Mouse (Mus musculus) cerebellum, adult 9-11 months (tissue): Measurements from ENCODE around the gene Cd55b.
"Not testable (repeated sequence)": the region's sequence is repeated elsewhere in the genome, so short reads cannot be mapped to it uniquely, and the experiment has no call there.

ENCODE experiments used
- DNase-seq: peaks from one replicate; pipeline ENCODE4 v3.0.0; 2022

Gene Cd55b

DNA sequence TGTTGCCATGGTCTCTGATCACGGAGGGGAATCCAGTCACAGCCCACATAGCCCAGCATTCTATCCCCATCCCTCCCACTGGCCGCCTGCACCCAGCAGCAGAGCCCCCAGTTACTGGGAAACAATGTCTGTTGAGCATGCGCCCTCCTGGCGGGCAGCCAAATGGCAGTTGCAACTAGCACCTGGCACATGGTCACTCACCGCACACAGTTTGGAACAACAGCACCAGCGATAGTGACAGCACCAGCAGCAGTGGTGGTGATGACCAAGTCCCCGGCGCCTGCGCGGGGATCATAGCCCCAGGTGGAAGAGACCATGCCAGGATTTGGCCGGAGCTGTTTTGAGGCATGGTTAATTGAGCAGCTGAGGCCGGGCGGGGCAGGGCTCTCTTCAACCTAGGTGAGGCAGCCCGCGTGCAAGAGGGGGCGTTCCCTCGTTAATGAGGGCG is at the start of gene Cd55b:
Cd55b (minus strand) TSS at position 346 of the 448 bp plus-strand sequence.
- peak; percentile 6 for DNase-seq

DNA sequence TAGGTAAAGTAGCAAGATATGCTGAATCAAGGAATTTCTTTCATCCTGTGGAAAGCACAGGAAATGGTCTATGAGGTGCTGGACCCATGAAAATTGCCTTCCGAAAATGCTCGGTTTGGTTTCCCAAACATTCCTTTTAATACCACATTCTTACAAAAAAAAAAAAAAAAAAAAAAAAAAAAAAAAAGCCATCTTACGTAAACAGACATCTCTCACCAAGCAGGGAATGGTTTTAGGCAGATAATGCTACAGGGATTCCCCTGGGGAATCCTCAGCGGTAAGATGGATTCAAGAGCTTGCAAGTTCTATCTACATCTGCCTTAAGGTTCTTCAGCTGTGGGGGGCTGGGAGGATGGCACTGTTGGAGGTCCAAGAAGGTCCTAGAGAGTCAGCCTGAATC is 47.3 kb upstream of the Cd55b start:
- no peak for DNase-seq

DNA sequence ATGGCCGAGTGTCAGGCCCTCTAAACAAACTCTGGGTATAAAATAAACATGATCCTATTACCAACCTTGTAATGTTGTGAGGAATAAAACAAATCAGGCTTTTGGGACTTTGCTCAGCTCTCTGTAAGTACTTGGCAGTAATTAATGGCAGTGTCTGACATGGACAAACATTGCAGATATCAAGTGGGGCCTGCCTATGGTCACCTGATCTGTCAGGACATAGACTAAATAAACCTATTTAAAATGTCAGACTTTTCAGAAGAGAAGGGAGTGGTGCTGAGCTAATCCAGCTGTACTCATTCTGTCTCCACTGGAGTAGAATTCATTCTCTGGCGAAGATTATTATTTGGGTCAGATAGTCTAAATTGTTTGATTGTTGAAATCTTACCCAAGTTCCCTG is 44.6 kb upstream of the Cd55b start:
- DNase-seq = no peak

DNA sequence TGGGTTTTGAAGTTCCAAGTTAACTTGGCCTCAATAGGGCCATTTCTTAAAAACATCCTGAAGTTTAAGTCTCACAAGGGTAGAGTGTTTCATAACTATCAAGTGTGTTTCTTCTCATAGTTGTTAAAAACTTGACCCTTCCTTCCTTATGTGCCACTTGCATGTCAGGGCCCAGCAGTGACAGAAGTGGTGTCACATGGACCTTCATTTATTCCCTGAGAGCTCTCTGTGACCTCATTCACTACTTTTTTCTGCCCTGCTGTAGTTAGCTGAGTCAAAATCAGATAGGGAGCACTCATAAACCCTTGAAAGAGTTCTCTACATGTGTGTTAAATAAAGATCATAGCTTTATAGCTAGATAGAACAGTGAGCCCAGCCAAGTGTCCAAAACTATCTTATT is 41.4 kb upstream of the Cd55b start:
- no peak for DNase-seq

DNA sequence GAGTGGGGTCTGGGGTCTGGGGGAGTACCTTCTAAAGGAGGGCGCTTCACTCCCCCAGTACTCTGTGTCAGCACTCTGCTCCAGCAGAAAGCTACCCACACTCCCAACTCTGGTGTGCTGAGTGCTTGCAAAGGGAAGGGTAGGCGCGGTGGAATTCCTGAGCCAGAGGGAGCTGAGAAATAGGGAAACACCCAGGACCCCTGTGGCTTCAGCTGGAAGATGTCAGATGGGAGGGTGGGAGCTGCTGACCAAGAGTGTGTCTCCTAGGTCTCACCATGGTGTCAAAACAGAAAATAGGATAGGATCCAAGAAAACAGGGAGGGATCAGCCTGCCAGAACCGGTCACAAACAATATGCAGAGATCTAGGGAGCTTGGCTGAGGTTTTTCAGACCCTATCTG is 40.1 kb upstream of the Cd55b start:
- peak; percentile 10 for DNase-seq

DNA sequence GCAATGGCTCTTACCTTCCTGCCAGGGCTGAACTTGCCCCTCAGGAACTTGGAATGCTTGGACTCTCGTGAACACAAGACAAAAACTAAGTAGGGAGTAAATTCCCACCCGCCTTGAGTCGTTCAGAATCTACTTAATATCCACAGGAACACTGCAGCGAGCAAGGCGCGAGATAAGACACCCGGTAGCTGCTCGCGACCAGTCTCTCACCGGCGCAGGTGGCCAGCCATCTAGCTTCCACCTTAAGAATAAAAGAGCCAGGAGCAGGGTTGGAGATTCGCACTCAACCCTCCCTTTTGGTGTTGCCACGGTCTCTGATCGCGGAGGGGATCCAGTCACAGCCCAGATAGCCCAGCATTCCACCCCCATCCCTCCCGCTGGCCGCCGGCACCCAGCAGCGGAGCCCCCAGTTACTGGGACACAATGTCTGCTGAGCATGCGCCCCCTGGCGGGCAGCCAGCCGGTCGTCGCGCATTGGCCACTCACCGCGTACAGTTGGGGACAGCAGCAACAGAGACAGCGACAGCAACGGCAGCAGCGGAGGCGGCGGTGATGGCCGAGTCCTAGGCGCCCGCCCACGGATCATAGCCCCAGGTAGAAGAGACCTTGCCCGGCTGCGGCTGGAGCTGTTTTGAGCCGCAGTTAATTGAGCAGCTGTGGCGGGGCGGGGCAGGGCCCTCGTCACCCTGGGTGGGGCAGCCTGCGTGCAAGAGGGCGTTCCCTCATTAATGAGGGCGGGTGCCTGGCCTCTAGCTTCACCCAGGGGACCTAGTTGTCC is 39.5 kb upstream of the Cd55b start, which contains the start of gene Cd55:
Cd55 (minus strand) TSS at position 661 of the 778 bp plus-strand sequence.
- DNase-seq = peak; percentile 54

DNA sequence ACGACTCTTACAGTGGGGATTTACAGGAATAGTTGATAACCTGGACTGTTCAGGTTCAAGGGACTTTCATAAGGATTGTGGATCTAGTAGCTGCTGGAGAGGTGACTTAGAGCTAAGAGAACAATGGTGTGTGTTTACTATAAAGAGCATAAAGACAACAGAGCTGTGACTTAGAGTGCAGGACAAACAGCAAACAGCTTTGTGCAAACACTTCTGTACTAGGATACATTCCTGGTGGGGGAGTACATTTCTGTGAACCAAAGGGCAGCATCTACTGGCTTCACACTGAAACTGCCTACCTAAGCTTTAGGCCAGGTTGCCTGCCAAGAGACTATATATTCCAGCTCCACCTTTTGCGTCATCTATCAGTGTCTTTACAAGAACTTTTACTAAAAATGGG is 32.3 kb upstream of the Cd55b start:
- no peak for DNase-seq

DNA sequence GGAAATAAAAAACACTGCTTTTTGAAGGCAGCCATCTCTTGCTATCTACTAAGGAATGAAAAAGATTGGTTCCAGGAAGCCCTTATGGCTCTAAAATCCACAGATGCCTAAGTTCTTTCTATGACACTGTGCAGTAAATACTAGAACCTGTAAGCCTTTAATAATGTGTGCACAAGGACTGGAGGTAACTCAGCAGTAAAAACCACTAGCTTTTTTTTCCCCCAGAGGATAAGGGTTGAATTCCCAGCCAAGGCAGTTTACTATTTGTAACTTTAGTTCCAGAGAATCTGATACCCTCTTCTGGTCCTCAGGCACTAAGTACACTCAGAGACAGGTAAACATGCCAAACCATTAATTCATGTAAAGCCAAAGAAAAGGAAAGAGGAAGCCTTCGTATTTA is 20.1 kb upstream of the Cd55b start:
- not testable (repeated sequence) for DNase-seq

DNA sequence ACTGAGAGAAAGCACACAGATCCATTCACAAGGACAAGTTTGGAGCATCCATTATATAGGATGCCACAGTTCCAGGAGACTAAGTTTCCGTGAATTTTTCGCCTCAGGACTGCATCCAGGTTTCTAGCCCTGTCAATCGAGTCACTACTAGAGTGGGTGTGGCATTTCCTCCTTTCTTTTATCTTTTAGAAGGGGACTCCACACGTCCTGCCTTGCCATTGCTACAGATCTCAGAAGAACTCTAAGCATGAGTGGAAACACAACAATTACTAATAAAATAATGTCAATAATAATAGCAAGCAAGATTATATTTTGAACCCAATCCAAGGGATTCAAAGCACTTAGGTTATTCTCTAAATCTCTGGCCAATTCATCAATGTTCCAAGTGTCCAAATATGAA is 8.1 kb upstream of the Cd55b start:
- no peak for DNase-seq

DNA sequence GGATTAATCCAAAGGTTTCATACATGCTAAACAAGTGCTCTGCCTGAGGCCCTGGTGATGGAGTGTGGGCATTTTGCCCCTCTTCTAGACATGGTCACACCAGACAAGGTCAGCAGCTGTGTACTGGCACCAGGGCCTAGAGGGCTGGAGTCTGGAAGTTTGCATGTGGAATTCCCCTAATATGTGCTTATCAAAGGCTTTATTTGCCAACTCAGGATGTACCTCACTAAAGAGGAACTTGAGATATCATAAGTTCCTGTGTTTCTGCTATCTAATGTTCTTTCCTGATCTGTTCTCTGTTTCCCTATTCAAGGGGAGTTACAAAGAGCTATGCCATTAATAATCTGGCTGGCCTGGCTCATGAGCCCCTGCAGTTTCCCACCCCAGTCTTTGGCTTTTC is 5.9 kb upstream of the Cd55b start:
- not testable (repeated sequence) for DNase-seq

DNA sequence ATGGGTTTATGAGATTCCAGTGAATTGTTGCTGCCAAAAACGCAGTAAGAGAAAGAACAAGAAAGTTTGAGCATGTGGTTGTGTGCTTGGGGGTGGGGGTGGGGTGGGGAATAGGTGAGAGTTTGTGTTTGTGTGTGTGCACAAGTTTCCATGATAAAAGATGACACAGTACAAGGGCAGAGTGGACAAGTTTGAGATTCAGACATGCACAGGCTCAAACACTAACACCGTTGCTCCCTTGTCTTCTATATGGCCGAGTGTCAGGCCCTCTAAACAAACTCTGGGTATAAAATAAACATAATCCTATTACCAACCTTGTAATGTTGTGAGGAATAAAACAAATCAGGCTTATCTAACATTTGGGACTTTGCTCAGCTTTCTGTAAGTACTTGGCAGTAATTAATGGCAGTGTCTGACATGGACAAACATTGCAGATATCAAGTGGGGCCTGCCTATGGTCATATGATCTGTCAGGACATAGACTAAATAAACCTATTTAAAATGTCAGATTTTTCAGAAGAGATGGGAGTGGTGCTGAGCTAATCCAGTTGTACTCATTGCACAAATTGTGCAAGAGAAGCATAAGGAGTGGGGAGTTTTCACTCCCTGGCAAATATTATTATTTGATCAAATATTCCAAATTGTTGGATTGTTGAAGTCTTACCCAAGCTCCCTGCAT is 4.5 kb upstream of the Cd55b start:
- DNase-seq = not testable (repeated sequence)

DNA sequence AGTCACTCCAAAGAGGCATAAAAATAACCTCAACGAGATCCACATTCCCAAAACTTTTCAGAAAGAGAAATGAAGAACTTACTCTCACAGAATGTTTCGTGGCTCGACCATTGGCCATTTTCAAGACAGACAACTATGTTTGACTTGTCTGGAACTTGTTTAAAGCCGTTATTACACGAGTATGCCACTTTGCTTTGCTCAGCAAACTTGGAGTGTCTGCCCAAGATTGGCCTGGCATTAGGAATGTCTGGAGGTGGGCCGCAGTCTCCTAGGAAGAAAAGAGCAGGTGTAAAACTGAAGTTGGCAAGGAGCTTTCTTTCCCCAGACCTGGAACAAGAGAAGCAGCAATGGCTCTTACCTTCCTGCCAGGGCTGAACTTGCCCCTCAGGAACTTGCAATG is 776 bp downstream of the Cd55b start:
- DNase-seq = not testable (repeated sequence)

DNA sequence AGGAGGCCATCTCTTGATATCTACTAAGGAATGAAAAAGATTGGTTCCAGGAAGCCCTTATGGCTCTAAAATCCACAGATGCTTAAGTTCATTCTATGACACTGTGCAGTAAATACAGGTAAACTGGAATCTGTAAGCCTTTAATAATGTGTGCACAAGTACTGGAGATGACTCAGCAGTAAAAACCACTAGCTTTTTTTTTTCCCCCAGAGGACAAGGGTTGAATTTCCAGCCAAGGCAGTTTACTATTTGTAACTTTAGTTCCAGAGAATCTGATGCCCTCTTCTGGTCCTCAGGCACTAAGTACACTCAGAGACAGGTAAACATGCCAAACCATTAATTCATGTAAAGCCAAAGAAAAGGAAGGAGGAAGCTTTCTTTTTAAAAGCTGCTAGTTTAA is 25.7 kb downstream of the Cd55b start:
- DNase-seq = not testable (repeated sequence)

DNA sequence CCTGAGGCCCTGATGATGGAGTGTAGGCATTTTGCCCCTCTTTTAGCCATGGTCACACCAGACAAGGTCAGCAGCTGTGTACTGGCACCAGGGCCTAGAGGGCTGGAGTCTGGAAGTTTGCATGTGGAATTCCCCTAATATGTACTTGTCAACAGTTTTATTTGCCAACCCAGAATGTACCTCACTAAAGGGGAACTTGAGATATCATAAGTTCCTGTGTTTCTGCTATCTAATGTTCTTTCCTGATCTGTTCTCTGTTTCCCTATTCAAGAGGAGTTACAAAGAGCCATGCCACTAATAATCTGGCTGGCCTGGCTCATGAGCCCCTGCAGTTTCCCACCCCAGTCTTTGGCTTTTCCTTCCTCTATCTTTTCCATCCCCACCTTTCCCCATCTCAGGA is 35.5 kb downstream of the Cd55b start:
- not testable (repeated sequence) for DNase-seq

DNA sequence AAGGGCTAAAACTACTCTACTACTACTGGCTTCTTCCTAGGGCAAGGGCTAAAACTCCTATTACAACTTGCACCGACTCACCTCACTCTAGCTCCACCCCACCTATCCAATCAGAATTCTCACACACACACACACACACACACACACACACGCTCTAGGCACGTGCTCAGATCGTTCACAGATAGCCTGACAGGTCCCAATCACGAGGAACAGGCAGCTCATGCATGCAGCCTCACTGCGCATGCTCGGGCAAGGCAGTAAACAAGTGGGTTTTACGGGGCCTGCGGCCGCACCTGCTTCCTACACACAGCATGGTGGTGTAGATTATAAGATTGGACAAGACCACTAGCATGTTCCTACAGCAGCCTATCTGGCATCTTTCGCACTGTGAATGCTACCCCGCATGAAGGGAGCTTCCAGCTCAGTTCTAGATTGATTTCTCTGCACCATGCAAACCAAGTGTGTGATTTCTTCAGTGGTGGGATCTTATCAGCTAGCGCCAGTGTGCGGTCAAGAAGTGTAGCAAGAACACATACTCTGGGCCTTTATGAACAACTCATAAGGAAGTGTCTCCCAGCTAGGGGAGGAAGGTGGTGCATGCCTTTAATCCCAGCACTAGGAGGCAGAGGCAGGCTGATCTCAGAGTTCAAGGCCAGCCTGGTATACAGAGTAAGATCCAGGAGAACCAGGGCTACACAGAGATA is 44.9 kb downstream of the Cd55b start:
- no peak for DNase-seq

DNA sequence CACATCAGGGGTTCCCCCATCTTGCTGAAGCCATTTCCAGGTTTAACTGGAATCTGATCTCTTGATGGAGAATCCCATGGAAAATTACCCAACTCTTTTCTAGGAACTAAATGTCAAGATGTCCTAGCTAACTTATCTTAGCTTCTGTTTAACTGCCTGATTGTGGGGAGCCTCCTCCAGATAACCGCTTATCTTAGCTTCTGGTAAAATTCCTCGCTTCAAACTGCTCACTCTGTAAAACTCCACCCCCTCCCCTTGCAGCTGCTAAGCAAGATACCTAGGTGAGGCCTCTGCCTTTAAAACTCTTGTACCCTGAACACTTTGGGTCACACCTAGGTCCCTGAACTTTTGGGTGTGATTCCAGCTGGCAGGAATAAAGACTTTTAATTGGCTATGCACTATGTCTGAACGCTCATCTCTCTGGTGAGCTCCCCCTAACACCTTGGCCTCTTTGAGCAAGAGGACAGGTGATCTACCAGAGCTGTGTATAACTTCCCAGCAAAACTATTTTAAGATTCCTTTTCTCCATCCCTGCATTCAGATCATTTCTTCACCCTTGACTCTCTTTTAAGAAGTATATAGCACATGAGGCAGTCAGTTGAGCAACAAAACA is 48.5 kb downstream of the Cd55b start:
- no peak for DNase-seq

DNA sequence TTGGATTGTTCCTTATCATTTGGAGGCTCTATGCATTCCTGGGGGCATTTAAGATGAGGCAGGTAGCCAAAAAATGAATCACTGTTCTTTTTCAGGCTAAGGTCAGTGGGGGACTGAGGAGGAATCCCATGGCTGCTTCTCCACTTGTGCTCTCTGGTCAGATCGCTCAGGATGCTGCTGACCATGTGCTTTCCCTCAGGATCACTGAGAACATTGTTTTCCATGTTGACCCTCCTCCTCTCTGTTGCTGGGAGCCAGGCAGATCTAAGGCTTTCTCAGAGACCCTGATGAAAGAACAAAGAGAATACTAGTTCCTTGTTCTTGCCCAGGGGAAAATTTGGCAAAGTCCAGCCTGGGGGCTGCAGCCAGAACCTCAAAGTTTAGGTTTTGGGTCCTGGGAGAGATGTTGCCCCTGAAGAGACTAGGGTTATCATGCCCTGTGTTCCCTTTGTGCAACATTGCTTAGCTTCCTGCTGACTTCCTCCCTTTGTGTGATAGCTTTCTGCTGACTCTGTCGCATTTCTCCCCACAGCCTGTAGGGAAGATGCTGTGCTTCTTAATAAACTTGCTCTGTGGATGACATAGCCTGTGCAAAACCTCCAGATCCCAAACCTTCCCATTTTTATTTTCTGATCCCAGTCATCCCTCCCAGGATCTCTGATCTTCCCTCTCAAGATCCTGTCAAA is 49.3 kb downstream of the Cd55b start:
- no peak for DNase-seq

DNA sequence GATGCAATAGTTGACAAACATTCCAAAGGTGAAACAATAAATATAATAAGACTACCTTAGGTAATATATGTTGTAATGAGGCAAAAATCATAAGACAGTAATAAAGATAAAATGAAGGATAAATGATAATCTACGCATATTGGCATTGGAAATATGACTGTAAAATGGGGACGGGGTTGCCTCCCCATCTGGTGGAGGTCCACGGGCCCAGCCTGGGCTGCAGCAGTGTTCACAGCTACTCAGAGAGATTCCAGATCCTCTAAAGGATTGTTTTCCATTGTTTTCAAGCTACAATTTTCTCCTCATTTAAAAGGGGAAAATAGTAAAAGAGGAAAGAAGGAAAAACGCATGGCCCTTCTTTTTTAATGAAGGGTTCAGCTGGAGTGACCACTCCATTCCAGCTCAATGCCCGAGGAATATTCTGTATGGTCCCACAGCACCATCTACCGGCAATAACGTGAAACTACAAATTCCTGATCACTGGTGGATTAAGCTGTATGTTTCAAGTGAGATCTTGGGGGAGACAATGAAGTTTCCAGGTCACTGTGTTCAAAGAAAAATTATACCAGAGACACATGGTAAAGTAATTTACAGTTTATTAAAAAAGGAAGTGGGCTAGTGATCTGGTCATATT is 50.8 kb downstream of the Cd55b start:
- DNase-seq = peak; percentile 8

DNA sequence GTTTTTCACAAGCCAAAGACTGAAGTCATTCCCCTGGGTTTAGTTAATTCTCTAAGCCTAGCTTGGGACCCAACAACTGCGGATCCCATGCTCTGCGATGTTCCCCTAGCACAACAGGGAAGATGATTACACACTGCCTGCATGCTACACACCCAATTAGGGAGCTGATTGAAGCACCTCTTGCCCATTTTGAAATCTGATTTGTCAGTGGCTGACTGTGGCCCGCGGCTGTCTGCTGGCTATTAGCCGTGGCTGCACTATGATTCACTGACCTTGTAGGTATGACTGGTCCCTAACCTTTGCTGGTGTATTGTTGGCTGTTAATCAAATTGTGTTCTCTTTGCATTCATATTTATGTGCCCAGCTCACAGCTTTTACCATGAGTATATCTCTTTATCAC is 51.5 kb downstream of the Cd55b start:
- no peak for DNase-seq

DNA sequence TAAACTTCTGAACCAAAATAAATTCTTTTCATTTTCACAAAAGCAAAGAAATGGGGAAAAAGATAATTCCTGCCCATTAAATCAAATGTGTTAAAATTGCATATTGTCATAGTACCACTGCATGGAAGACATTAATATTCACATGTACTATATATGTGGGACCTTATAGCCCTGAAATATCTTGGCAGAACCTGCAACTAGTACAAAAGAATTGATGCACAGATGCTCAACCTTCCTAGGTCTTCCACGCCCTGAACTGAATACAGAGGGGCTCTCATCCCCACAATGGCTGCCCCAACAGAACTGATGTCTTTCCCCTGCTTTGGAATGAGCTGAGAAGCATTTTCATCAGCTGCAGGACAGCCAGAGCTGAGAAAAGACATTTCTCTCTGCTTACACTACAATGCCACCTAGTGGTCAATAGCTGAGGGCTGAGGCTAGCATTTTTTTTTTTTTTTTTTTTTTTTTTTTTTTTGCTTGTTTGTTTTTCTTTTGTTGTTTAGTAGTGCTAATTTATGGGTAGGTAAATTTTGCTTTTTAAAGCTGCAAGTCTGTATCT is 72.7 kb downstream of the Cd55b start:
- DNase-seq = no peak

DNA sequence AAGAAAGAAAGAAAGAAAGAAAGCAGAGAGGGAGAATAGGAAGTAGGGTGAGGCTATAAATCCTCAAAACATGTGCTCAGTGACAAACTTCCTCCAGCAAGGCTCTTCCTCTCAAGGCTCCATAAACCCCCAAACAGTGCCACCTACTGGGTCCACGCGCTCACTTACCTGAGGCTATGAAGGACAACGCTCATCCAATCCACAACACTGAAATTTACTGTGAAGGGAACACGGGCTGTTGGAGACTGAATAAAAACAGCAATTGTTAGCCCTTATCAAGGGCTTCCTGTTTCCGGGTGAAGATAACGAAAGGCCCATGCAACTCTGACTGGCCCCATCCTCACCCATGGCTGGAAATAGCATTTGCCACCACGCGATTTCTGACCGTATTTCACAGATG is 80.4 kb downstream of the Cd55b start:
- no peak for DNase-seq
